Mouse (Mus musculus) MEL (cell line): Measurements from ENCODE around the gene Pih1d2. TPM values are rescaled to one million over a fixed set of nuclear protein-coding genes. Genes with fewer than 3 reads are reported as not detected.

ENCODE experiments used
- DNase-seq: peaks from one replicate; pipeline ENCODE4 v3.0.0; 2011; ENCODE audit warnings: low read depth, low spot score
- H3K27ac ChIP-seq: 2 replicates; pipeline ENCODE4 v1.5.1; 2012; ENCODE audit warnings: low read depth, mild to moderate bottlenecking, control low read depth, low read length, moderate library complexity; ENCODE audit not compliant: control insufficient read depth
- H3K27me3 ChIP-seq, 2 experiments: fragments of 150-350 bp in 1 of 2; sonication (generic) in 1 of 2; 2 replicates each; pipeline ENCODE4 v1.6.1; 2012; ENCODE audit warnings: low read length in 2 of 2, mild to moderate bottlenecking in 2 of 2, improper control_type of control experiment in 1 of 2, moderate library complexity in 1 of 2; ENCODE audit not compliant: insufficient read depth in 2 of 2, control insufficient read depth in 1 of 2
- H3K36me3 ChIP-seq, 2 experiments: 2 replicates each; pipeline ENCODE4 v1.6.1; 2012 to 2014; ENCODE audit warnings: low read length in 2 of 2, improper control_type of control experiment in 1 of 2, inconsistent platforms in 1 of 2, mild to moderate bottlenecking in 1 of 2; ENCODE audit not compliant: insufficient read depth in 2 of 2, control insufficient read depth in 1 of 2
- H3K4me1 ChIP-seq, 2 experiments: fragments of 150-350 bp in 1 of 2; sonication (generic) in 1 of 2; 2 replicates each; pipeline ENCODE4 v1.6.1; 2012; ENCODE audit warnings: low read length in 2 of 2, improper control_type of control experiment in 1 of 2, mild to moderate bottlenecking in 1 of 2; ENCODE audit not compliant: insufficient read depth in 2 of 2, control insufficient read depth in 1 of 2
- H3K4me3 ChIP-seq, 2 experiments: fragments of 150-350 bp in 1 of 2; sonication (generic) in 1 of 2; 2 replicates each; pipeline ENCODE4 v1.5.1; 2012; ENCODE audit warnings: low read depth in 2 of 2, low read length in 2 of 2, mild to moderate bottlenecking in 2 of 2, moderate library complexity in 2 of 2, control low read depth in 1 of 2, improper control_type of control experiment in 1 of 2; ENCODE audit not compliant: control insufficient read depth in 1 of 2, insufficient read depth in 1 of 2
- H3K79me2 ChIP-seq: 2 replicates; pipeline ENCODE4 v1.6.1; 2012; ENCODE audit warnings: mild to moderate bottlenecking, low read length, moderate library complexity; ENCODE audit not compliant: control insufficient read depth, poor library complexity, insufficient read depth
- H3K9ac ChIP-seq: 2 replicates; pipeline ENCODE4 v1.6.1; 2012; ENCODE audit warnings: low read depth, mild to moderate bottlenecking, control low read depth, low read length, moderate library complexity; ENCODE audit not compliant: control insufficient read depth, poor library complexity, severe bottlenecking
- H3K9me3 ChIP-seq: fragments of 150-350 bp; sonication (generic); replicated peaks from 2 replicates; pipeline ENCODE4 v1.6.1; 2012; ENCODE audit warnings: mild to moderate bottlenecking, low read length, improper control_type of control experiment, moderate library complexity; ENCODE audit not compliant: insufficient read depth
- BHLHE40 ChIP-seq: IDR thresholded peaks from 2 replicates; pipeline ENCODE4 v1.6.1; 2012; ENCODE audit warnings: low read depth, mild to moderate bottlenecking, inconsistent platforms, low read length, improper control_type of control experiment, borderline replicate concordance
- CHD2 ChIP-seq: IDR thresholded peaks from 2 replicates; pipeline ENCODE4 v1.6.1; 2011; ENCODE audit warnings: low read length, improper control_type of control experiment
- E2F4 ChIP-seq: IDR thresholded peaks from 2 replicates; pipeline ENCODE4 v1.6.1; 2011; ENCODE audit warnings: low read depth, low read length, improper control_type of control experiment, borderline replicate concordance
- ELF1 ChIP-seq: IDR thresholded peaks from 2 replicates; pipeline ENCODE4 v1.6.1; 2014; ENCODE audit warnings: low read depth, mild to moderate bottlenecking, inconsistent platforms, low read length, improper control_type of control experiment, moderate library complexity
- EP300 ChIP-seq, 2 experiments: IDR thresholded peaks; 2 replicates each; pipeline ENCODE4 v1.6.1; 2011; ENCODE audit warnings: improper control_type of control experiment in 2 of 2, low read length in 2 of 2, low read depth in 1 of 2, mild to moderate bottlenecking in 1 of 2
- ETS1 ChIP-seq: IDR thresholded peaks from 2 replicates; pipeline ENCODE4 v1.6.1; 2012; ENCODE audit warnings: low read depth, mild to moderate bottlenecking, inconsistent platforms, low read length, improper control_type of control experiment, moderate library complexity
- GABPA ChIP-seq: IDR thresholded peaks from 2 replicates; pipeline ENCODE4 v1.6.1; 2012; ENCODE audit warnings: low read depth, mild to moderate bottlenecking, inconsistent platforms, low read length, improper control_type of control experiment, moderate library complexity
- HCFC1 ChIP-seq: IDR thresholded peaks from 2 replicates; pipeline ENCODE4 v1.6.1; 2012; ENCODE audit warnings: low read depth, mild to moderate bottlenecking, inconsistent platforms, low read length, improper control_type of control experiment, moderate library complexity
- MAX ChIP-seq: IDR thresholded peaks from 2 replicates; pipeline ENCODE4 v1.6.1; 2011; ENCODE audit warnings: low read length, improper control_type of control experiment
- MAZ ChIP-seq: IDR thresholded peaks from 2 replicates; pipeline ENCODE4 v1.6.1; 2012; ENCODE audit warnings: low read depth, mild to moderate bottlenecking, inconsistent platforms, low read length, improper control_type of control experiment
- MXI1 ChIP-seq: IDR thresholded peaks from 2 replicates; pipeline ENCODE4 v1.6.1; 2011; ENCODE audit warnings: mild to moderate bottlenecking, low read depth, low read length, improper control_type of control experiment
- MYB ChIP-seq: IDR thresholded peaks from 2 replicates; pipeline ENCODE4 v1.6.1; 2011; ENCODE audit warnings: mild to moderate bottlenecking, low read depth, low read length, improper control_type of control experiment
- MYC ChIP-seq: IDR thresholded peaks from 2 replicates; pipeline ENCODE4 v1.6.1; 2011; ENCODE audit warnings: low read depth, mild to moderate bottlenecking, low read length, improper control_type of control experiment, moderate library complexity
- NELFE ChIP-seq: IDR thresholded peaks from 2 replicates; pipeline ENCODE4 v1.6.1; 2011; ENCODE audit warnings: low read depth, low read length, improper control_type of control experiment
- POLR2A ChIP-seq, 2 experiments: IDR thresholded peaks; 2 replicates each; pipeline ENCODE4 v1.6.1; 2011 to 2012; ENCODE audit warnings: low read length in 2 of 2, mild to moderate bottlenecking in 2 of 2, control low read depth in 1 of 2, improper control_type of control experiment in 1 of 2, low read depth in 1 of 2, moderate library complexity in 1 of 2; ENCODE audit not compliant: control insufficient read depth in 1 of 2, insufficient read depth in 1 of 2, poor library complexity in 1 of 2
- POLR2AphosphoS2 ChIP-seq: IDR thresholded peaks from 2 replicates; pipeline ENCODE4 v1.6.1; 2011; ENCODE audit warnings: low read length, improper control_type of control experiment
- SIN3A ChIP-seq: IDR thresholded peaks from 2 replicates; pipeline ENCODE4 v1.6.1; 2012; ENCODE audit warnings: low read length, improper control_type of control experiment, inconsistent platforms
- TBP ChIP-seq: IDR thresholded peaks from 2 replicates; pipeline ENCODE4 v1.8.0; 2011; ENCODE audit warnings: low read depth, low read length, improper control_type of control experiment
- TCF12 ChIP-seq: IDR thresholded peaks from 2 replicates; pipeline ENCODE4 v1.6.1; 2014; ENCODE audit warnings: low read depth, mild to moderate bottlenecking, inconsistent platforms, low read length, improper control_type of control experiment, moderate library complexity
- UBTF ChIP-seq: IDR thresholded peaks from 2 replicates; pipeline ENCODE4 v1.6.1; 2012; ENCODE audit warnings: low read depth, mild to moderate bottlenecking, inconsistent platforms, low read length, improper control_type of control experiment, moderate library complexity, borderline replicate concordance; ENCODE audit not compliant: insufficient read depth
- ZNF384 ChIP-seq: IDR thresholded peaks from 2 replicates; pipeline ENCODE4 v1.6.1; 2012; ENCODE audit warnings: low read depth, mild to moderate bottlenecking, inconsistent platforms, low read length, improper control_type of control experiment
- polyA plus RNA-seq, 2 experiments: library from polyadenylated mRNA; stranded (reverse) in 1 of 2; unstranded in 1 of 2; fragments of >175 nt in 1 of 2; fragments of >200 nt in 1 of 2; gene quantifications; 2 replicates each; pipeline versions ENCODE4 v1.2.1 to v1.2.4; 2012; ENCODE audit warnings: low replicate concordance in 2 of 2, low read depth in 1 of 2; ENCODE audit not compliant: insufficient read length in 2 of 2, insufficient read depth in 1 of 2, missing spikeins in 1 of 2
- total RNA-seq: library from RNA; depleted of rRNA; stranded (reverse); fragments of 300-350 nt; gene quantifications from 2 replicates; pipeline ENCODE4 v1.2.3, GENCODE M21; 2012; rRNA removed

Pih1d2 gene
- total RNA-seq = 4.9 and 5.3 TPM in 2 replicates
- polyA plus RNA-seq = 1 to 10 TPM in 1 of 2 experiments, not detected in 1; 4.6 TPM

- Histone ChIP-seq H3K27ac (peak within 1 kb of the TSS; percentile 95), H3K9ac (peak within 1 kb of the TSS; percentile 97), H3K4me1 (peaks cover 4 to 10% of the 10 kb centered on the region in 2 experiments; a peak in 3 of 4 replicates), H3K79me2 (peaks cover 33% of the 10 kb centered on the region), H3K27me3 (no peaks in the 10 kb centered on the region), H3K36me3 (peaks cover 3 to 25% of the 10 kb centered on the region in 2 experiments), H3K4me3 (peak within 1 kb of the TSS; percentile 95 to 99), H3K9me3 (no peaks in the 10 kb centered on the region)
- peak; percentile 96 for DNase-seq
- TF ChIP-seq SIN3A = peak; percentile 99
- peak; percentile 76 to 82 for TF ChIP-seq POLR2A (IDR thresholded peaks at IDR 0.05; ENCODE audit: control insufficient read depth in 1 of 2, insufficient read depth in 1 of 2, low read depth in 1 of 2, low read length in 2 of 2, poor library complexity in 1 of 2)
- TF ChIP-seq BHLHE40 = no peak
- TF ChIP-seq TBP = peak; percentile 49; the same call in 1 of the 2 replicates
- TF ChIP-seq TCF12 = 0 out of 2 replicates have a peak, but pooled peaks have one; percentile 34
- TF ChIP-seq MAX = peak; percentile 84
- peak; percentile 61 for TF ChIP-seq POLR2AphosphoS2
- TF ChIP-seq NELFE = peak; percentile 79
- TF ChIP-seq ZNF384 = no peak
- 0 out of 2 replicates have a peak, but pooled peaks have one; percentile 28 for TF ChIP-seq CHD2
- TF ChIP-seq GABPA = no peak
- no peak; the same call in 1 of the 2 replicates for TF ChIP-seq MYB
- TF ChIP-seq MYC = peak; percentile 55; the same call in 1 of the 2 replicates
- no peak; the same call in 1 of the 2 replicates for TF ChIP-seq ETS1
- 0 out of 2 replicates have a peak, but pooled peaks have one; percentile 49 for TF ChIP-seq MAZ
- peak; percentile 95 for TF ChIP-seq UBTF
- peak in 1 of 2 experiments; percentile 31; a peak in 2 of 4 replicates for TF ChIP-seq EP300 (IDR thresholded peaks at IDR 0.05; ENCODE audit: low read depth in 1 of 2, low read length in 2 of 2)
- peak; percentile 99 for TF ChIP-seq MXI1
- TF ChIP-seq E2F4 = 0 out of 2 replicates have a peak, but pooled peaks have one; percentile 22
- peak; percentile 63; the same call in 1 of the 2 replicates for TF ChIP-seq ELF1
- TF ChIP-seq HCFC1 = peak; percentile 85
Measured at GRCm38 (mm10) chr9:50616766-50617603, at the start of gene Pih1d2, which contains the start of gene Nkapd1. Pih1d2 (plus strand) TSS chr9:50617321. Nkapd1 (minus strand) TSS chr9:50617464.
